Mouse (Mus musculus): ENCODE measurements around the gene Eif2s1.
"Not testable (repeated sequence)": the region's sequence is repeated elsewhere in the genome, so short reads cannot be mapped to it uniquely, and the experiment has no call there.

Eif2s1 gene

DNA sequence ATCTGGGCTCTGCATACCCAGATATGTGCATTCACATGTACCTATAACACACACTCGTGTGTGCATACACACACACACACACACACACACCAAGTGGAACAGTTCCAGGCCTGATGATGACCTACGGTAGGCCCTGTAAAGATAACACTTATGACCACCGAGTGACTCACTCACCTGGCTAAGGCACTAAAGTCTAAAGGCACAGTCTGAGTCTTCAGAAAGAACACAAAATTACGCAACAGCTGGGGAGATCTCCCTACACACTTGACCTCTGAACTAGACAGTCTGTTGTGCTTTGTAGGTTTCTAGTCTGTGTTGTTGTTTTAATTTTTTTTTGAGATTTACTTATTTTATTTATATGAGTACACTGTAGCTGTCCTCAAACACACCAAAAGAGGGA is 52.8 kb downstream of the Eif2s1 start:
- DNase-seq (ENCODE audit: low read depth, low spot score): no peak

DNA sequence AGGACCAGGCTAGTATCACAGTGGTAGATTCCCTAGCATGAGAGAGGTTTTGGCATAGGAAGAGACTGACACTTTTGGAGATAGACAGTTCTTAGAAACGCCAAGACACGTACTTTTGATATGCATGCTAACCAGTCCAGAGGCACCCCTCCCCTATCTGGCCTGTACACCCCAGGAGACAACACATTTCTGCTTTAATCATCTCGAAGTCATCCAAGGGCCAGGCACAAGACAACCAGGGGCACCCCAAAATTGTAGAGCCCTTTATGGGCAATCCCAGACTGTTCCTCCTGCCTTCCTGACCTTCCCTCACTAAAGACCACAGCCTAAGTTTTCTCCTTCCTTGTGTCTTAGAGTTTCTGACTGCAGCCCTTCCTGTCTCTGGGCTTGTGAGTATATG is 53.9 kb downstream of the Eif2s1 start:
- DNase-seq (ENCODE audit: low read depth, low spot score): no peak

DNA sequence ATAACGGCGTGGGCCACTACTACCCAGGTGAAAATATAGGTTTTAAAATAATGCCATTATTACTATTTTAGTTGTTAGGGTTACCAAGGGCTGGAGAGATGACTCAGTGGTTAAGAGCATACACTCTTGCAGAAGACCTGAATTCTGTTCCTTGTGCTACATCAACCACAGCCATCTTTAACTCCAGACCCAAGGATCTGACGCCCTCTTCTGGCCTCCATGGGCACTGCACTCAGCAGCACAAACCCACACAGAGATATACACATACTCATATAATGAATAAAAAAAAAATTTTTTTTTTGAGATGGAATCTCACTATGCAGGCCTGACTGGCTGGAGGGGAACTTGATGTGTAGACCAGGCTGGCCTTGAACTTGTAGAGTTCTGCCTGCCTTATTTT is 54.7 kb downstream of the Eif2s1 start:
- peak; percentile 24 for DNase-seq (ENCODE audit: low read depth, low spot score)

DNA sequence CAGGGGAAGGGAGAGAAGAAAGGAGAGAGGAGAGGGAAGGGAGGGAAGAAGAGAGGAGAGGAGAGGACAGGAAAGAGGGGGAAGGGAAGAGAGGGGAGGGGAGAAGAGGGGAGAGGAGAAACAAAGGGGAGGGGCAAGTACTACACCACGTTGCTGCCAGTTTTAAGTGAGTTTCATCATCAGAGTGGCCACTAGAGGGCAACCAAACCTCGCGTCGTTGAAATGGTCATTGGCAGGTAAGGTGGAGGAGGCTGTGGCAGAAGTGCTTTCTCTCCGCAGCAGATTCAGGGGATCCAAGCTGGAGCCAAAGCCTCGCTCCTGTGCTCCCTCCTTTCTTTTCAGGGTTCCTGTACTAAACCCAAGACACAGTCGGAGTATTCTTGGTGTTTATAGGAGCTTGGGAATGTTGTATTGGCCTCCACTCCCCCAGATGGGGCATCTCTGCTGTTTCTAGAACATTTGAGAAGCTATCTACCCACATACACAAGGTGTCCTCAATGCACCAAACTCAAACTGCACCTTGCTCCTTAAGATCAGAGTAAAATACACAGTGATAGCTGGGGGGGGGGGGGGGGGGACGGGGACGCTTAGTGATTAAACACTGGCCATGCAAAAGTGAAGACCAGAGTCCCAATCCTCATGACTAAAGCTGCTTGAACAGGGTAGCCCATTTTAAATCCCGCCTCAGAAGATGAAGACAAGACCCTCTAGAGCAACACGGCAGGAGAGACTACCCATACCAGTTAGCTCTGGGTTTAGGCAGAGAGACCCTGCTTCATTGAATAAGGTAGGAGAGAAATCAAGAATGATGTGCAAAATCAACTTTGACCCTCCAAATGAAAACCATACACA is 56.8 kb downstream of the Eif2s1 start:
- peak; percentile 94 for DNase-seq (ENCODE audit: low read depth, low spot score)

DNA sequence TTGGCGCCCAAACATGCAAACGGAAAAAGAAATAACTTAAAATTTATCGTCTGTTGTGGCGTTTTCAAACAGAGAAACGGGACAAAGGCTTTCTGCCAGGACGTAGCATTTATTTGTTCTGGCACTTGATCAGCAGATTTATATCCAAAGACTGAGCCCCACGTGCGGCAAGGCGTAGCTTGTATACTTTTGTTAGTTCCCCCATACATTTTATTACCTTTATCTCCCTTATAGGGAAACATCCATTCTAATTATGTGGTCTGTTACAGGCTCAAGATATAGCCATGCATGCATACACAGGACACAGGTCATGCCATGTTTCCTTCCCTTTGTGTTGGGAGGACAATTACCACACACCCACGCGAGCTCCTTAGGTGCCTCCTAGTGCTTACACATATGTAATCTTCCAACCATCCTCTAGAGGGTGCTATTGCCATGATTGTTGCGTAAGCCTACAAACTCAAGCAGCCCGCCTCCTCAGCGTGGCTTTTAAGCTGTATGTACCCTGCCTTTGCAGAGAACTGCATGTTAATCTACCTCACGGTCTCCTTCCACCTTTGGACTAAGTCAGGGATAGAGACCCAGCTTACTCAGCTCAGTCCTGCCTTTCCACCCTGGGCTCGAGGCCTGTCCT is 57.6 kb downstream of the Eif2s1 start:
- peak; percentile 86 for DNase-seq (ENCODE audit: low read depth, low spot score)

DNA sequence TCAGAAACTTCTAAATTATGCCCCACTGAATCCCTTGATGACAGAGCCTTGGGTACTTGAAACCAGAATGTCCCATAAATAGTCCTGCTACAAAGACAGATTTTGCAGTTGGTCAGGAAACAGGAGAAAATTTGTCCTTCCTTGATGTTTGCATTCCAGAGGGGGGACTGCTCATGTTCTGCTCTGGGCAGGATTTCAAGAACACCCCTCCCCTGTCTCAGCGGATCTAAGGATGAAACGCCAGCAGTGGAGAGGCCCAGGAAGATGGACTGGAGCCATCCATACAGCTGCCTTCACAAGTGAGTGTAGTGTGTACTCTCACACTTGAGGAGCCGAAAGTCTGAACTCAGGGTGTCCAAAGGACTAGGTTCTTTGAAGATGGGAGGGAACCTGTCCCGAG is 59.8 kb downstream of the Eif2s1 start:
- peak; percentile 21 for DNase-seq (ENCODE audit: low read depth, low spot score)

DNA sequence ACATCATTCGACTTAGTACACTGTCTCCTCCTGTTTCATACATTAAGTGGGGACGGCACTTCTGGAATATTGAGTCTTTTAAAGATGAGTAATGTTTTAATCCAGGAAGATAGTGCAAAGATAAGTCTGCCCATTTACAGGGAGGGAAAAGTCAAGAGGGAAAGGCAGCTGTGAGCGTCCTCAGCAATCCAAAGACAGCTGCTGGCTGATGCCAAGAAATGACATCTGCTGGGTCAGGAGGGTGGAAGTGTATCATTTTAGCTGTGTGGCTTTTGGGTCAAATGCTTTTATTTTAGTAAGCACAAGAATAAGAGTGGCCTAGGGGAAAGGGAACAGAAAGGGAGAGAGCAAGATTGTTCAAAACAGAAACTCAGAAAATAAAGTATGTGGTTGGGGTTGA is 60.4 kb downstream of the Eif2s1 start:
- peak; percentile 59 for DNase-seq (ENCODE audit: low read depth, low spot score)

DNA sequence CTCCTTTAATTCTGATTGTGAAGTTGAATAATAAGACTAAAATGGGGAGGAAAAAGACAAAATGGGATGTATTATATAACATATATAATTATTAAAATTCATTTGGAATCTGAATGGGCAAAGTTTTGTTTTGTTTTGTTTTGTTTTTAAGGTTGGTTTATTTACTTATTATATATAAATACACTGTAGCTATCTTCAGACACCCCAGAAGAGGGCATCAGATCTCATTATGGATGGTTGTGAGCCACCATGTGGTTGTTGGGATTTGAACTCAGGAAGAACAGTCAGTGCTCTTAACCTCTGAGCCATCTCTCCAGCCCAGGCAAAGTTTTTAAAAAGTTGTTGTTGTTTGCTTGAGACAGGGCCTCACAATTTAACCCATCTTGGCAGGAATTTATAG is 61.4 kb downstream of the Eif2s1 start:
- not testable (repeated sequence) for DNase-seq (ENCODE audit: low read depth, low spot score)

DNA sequence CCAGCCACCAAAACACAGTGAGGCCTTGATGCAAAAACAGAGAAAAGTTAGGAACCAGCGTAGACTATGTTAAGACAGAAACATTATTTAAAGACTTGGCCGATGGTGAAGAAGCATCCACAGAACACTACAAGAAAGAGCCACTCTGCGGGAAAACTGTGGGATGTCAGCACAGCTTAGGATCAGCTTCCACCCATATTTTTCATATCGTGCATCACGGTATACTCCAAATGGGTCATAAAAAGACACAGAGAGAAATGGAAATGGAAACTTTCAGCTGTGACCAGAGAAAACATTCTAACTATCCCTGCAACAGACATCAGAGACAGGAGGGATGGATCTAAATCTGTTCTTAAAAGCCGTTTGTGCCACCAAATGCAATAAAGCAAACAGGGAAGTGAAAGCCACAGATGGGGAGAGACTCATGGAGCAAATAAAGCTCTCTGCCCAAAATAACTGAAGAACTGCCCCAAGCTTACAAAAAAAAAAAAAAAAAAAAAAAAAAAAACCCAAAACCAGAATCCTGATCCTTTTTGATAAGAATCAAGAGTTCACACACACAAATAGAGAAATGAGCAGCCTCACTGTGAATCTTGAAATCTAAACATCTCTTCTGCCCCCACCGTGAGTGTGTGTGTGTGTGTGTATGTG is 62.0 kb downstream of the Eif2s1 start:
- peak; percentile 88 for DNase-seq (ENCODE audit: low read depth, low spot score)

DNA sequence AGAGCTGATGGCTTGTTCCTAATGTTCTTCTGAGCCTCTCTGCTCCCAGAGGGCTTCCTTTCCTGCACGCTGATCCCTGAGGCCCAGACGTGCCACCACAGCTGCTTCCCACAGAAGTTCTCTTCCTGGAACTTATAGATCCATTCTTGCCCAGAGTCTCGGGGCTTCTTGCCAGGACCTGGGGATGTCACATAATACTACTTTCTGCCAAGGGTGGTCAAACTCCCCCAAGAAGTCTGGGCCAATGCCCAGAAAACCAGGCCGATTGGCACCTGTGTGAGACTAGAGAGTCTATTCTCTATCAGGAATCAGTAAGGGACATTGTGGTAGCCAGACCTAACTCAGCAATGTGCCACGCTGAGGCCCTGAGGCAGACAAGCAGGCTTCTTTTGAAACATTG is 65.7 kb downstream of the Eif2s1 start:
- no peak for DNase-seq (ENCODE audit: low read depth, low spot score)

DNA sequence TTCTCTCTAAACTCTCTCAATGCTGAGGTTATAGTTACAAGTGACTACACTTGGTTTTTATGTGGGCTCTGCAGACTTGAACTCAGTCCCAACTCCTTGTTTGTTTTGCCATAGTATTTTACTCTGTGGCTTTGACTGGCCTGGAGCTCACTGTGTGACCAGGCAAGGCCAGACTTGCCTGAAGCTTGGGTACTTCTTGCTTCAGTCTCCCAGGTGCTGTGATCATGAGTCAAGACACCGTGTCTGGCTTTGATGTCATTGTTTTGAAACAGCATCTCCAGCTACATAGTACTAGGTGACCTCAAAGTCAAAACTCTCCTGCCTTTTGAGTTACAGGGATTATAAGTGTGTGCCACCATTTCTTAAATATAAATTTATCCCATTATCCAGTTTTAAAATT is 68.3 kb downstream of the Eif2s1 start:
- DNase-seq (ENCODE audit: low read depth, low spot score): no peak

DNA sequence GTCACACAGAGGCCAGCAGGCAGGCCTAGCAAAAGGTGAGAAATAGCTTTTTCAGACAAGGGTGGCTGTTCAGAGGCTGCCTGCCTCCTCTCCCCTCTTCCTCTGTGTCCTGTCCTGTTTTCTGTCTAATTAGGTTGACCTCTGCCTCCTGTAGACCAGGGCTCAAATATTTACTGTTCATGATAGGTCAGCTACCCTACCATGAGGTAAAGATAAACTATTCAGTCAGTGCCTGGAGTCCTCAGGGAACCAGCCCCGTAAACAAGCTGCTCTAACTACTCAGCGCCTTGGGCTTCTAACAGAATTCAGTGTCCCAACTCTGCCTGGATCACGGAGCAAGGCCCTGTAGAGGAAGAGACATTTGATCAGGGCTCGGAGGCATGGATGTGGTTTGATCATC is 74.9 kb downstream of the Eif2s1 start:
- DNase-seq (ENCODE audit: low read depth, low spot score): no peak
